Mouse (Mus musculus): ENCODE measurements around the gene Olfr597.

DNA sequence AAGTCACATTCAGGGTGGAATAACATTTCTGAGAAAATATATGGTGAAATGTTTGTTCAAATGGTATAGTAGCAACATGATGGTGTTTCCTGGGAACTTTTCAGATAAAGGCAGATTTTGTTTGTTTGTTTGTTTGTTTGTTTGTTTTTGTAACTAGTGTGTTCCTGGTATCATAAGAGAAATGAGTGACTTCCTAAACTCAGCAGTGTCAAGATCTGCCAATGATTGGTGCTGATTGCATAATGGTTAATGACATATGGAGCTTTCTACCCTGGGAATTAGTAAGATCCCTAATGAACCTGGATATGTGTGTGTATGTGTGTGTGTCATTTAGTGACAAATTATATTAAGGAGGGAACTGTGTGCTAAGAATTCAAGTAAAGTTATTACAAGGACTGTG is 7.2 kb downstream of the Olfr597 start, which contains the start of gene Olfr598:
- TF ChIP-seq CTCF (IDR thresholded peaks at IDR 0.05; ENCODE audit: low read depth, low read length) (no peak), POLR2A (IDR thresholded peaks at IDR 0.05; ENCODE audit: extremely low read depth, insufficient read depth, low read length) (no peak)

Measured in liver, adult 2 months (tissue).